Mouse (Mus musculus): Measurements from ENCODE around the gene Spag4. TPM values are rescaled to one million over a fixed set of nuclear protein-coding genes. Genes with fewer than 3 reads are reported as not detected.

Gene Spag4
- 8.8 and 12.1 TPM in 2 replicates for polyA plus RNA-seq (2012; rRNA removed)

GRCm38 (mm10) chr2:156065099-156066041 is at the start of gene Spag4:
Spag4 (plus strand) TSS chr2:156065175.
- peak; percentile 79 for DNase-seq (ENCODE audit: low read depth)
- TF ChIP-seq CTCF (IDR thresholded peaks at IDR 0.05; ENCODE audit: borderline replicate concordance, extremely low read depth, insufficient read depth, insufficient read length) (no peak), POLR2A (IDR thresholded peaks at IDR 0.05; ENCODE audit: borderline replicate concordance, extremely low read depth, insufficient read depth, insufficient read length, poor library complexity, severe bottlenecking) (peak; percentile 65)

DNA sequence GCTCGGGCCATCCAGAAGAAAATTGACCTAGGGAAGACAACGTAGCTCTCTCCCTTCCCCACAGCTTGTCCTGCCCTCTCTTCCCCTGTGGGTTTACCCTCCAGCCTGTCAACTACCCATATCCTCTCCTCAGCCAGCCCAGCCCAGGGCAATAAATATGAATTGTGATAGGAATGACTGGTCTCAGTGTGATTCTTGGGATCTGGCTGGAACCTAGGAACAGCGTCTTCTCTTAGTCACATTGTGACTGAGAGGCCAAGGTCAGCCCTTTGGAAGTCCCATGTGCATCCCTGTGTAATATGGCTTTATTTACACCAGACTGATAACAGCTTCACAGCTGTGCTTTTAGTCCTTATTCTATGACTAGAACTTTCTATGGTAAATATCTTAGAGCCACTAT is 46.9 kb upstream of the Spag4 start:
- TF ChIP-seq POLR2A (IDR thresholded peaks at IDR 0.05; ENCODE audit: borderline replicate concordance, extremely low read depth, insufficient read depth, insufficient read length, poor library complexity, severe bottlenecking) (no peak), CTCF (IDR thresholded peaks at IDR 0.05; ENCODE audit: borderline replicate concordance, extremely low read depth, insufficient read depth, insufficient read length) (no peak)
- DNase-seq (ENCODE audit: low read depth): no peak

GRCm38 (mm10) chr2:156021219-156021618 is 43.8 kb upstream of the Spag4 start:
- TF ChIP-seq CTCF (IDR thresholded peaks at IDR 0.05; ENCODE audit: borderline replicate concordance, extremely low read depth, insufficient read depth, insufficient read length) (no peak), POLR2A (IDR thresholded peaks at IDR 0.05; ENCODE audit: borderline replicate concordance, extremely low read depth, insufficient read depth, insufficient read length, poor library complexity, severe bottlenecking) (no peak)
- DNase-seq (ENCODE audit: low read depth): no peak

GRCm38 (mm10) chr2:156021765-156022164 is 43.2 kb upstream of the Spag4 start:
- TF ChIP-seq POLR2A (IDR thresholded peaks at IDR 0.05; ENCODE audit: borderline replicate concordance, extremely low read depth, insufficient read depth, insufficient read length, poor library complexity, severe bottlenecking) (no peak), CTCF (IDR thresholded peaks at IDR 0.05; ENCODE audit: borderline replicate concordance, extremely low read depth, insufficient read depth, insufficient read length) (no peak)
- DNase-seq (ENCODE audit: low read depth): no peak

DNA sequence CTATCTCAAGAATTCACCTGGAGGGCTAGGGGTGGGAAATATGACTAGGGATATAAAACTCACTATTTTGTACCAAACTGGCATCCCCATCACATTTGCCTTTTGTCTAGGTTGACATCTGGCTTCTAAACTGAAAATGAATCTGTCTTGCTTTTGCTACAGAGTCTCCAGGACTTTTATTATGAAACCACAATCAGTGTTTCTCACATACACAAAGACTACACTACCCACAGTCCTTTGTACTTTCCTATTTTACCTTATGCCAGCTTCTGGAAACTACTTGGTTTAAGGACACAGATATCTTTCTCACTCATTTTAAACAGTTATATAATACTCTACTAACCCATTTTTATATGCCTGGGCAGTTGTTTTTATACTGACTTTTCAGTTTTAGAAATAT is 39.5 kb upstream of the Spag4 start:
- TF ChIP-seq CTCF (IDR thresholded peaks at IDR 0.05; ENCODE audit: borderline replicate concordance, extremely low read depth, insufficient read depth, insufficient read length) (no peak), POLR2A (IDR thresholded peaks at IDR 0.05; ENCODE audit: borderline replicate concordance, extremely low read depth, insufficient read depth, insufficient read length, poor library complexity, severe bottlenecking) (no peak)
- DNase-seq (ENCODE audit: low read depth): peak; percentile 22

- no peak for DNase-seq (ENCODE audit: low read depth)
- TF ChIP-seq POLR2A (IDR thresholded peaks at IDR 0.05; ENCODE audit: borderline replicate concordance, extremely low read depth, insufficient read depth, insufficient read length, poor library complexity, severe bottlenecking) (no peak), CTCF (IDR thresholded peaks at IDR 0.05; ENCODE audit: borderline replicate concordance, extremely low read depth, insufficient read depth, insufficient read length) (no peak)
These were observed 25.6 kb upstream of the Spag4 start for GRCm38 (mm10) chr2:156039390-156039789.

- TF ChIP-seq CTCF (IDR thresholded peaks at IDR 0.05; ENCODE audit: borderline replicate concordance, extremely low read depth, insufficient read depth, insufficient read length) (no peak), POLR2A (IDR thresholded peaks at IDR 0.05; ENCODE audit: borderline replicate concordance, extremely low read depth, insufficient read depth, insufficient read length, poor library complexity, severe bottlenecking) (no peak)
These were observed 22.1 kb upstream of the Spag4 start for GRCm38 (mm10) chr2:156042903-156043302.

GRCm38 (mm10) chr2:156047929-156048328 is 17.0 kb upstream of the Spag4 start:
- no peak for DNase-seq (ENCODE audit: low read depth)
- TF ChIP-seq POLR2A (IDR thresholded peaks at IDR 0.05; ENCODE audit: borderline replicate concordance, extremely low read depth, insufficient read depth, insufficient read length, poor library complexity, severe bottlenecking) (no peak), CTCF (IDR thresholded peaks at IDR 0.05; ENCODE audit: borderline replicate concordance, extremely low read depth, insufficient read depth, insufficient read length) (no peak)

More at GRCm38 (mm10) chr2:156042903-156043302, 22.1 kb upstream of the Spag4 start:
- DNase-seq (ENCODE audit: low read depth): no peak

DNA sequence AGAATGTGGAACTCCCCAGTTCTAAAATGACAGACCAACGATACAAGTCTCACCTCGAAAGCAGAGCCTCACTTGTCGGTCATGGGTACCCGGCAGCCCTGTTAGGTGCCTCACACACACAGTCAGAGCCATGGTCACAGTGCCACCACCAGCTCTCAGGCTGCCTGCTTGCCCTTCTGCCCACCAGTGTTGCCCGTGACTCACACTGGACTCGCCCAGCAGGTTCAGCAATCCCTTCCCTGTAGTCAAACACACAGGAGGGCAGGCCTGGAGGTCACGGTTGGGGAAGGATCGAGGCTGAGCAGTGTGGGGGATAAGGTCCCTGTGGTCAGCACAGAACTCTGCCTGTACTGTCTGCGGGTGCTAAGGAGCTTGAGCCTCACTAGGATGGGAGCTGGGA is 12.2 kb upstream of the Spag4 start, which contains the start of gene Fer1l4:
TSS of gene Fer1l4 (minus strand) at position 132 of the 400 bp plus-strand sequence.
- TF ChIP-seq POLR2A (IDR thresholded peaks at IDR 0.05; ENCODE audit: borderline replicate concordance, extremely low read depth, insufficient read depth, insufficient read length, poor library complexity, severe bottlenecking): no peak
- TF ChIP-seq CTCF (IDR thresholded peaks at IDR 0.05; ENCODE audit: borderline replicate concordance, extremely low read depth, insufficient read depth, insufficient read length): no peak
- no peak for DNase-seq (ENCODE audit: low read depth)

GRCm38 (mm10) chr2:156066126-156066525 is 1.2 kb downstream of the Spag4 start:
- no peak for DNase-seq (ENCODE audit: low read depth)
- no peak for TF ChIP-seq POLR2A (IDR thresholded peaks at IDR 0.05; ENCODE audit: borderline replicate concordance, extremely low read depth, insufficient read depth, insufficient read length, poor library complexity, severe bottlenecking)
- no peak for TF ChIP-seq CTCF (IDR thresholded peaks at IDR 0.05; ENCODE audit: borderline replicate concordance, extremely low read depth, insufficient read depth, insufficient read length)

DNA sequence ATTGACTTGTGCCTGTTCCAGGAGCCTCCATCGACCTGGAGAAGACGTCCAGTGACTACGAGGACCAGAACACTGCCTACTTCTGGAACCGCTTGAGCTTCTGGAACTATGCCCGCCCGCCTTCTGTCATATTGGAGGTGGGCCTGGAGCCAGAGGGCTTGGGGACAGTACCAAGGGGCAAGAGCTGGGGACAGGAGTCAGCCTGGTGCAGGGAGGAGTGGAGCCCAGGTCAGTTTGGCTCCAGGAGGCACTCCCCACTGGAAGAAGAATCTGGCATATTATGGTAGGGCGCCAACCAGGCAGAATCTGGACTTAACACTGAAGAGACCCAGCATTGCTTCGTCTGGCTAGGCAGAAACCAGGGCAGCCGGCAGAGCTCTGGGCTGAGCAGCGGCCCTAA is 2.9 kb downstream of the Spag4 start:
- TF ChIP-seq POLR2A (IDR thresholded peaks at IDR 0.05; ENCODE audit: borderline replicate concordance, extremely low read depth, insufficient read depth, insufficient read length, poor library complexity, severe bottlenecking) (no peak), CTCF (IDR thresholded peaks at IDR 0.05; ENCODE audit: borderline replicate concordance, extremely low read depth, insufficient read depth, insufficient read length) (no peak)
- no peak for DNase-seq (ENCODE audit: low read depth)

All from brain, embryonic 14.5 days (tissue).